Mouse (Mus musculus) adrenal gland, postnatal 14 days (tissue): Measurements from ENCODE around the gene Etv4. TPM values are rescaled to one million over a fixed set of nuclear protein-coding genes. Genes with fewer than 3 reads are reported as not detected.
A peak's percentile ranks its signal among the peaks of the same experiment; 100 is the strongest.

Experiments
- DNase-seq: peaks from one replicate; pipeline ENCODE4 v3.0.0; 2021; ENCODE audit warnings: mixed read lengths
- total RNA-seq: library from RNA; stranded (reverse); gene quantifications from 2 replicates; pipeline ENCODE4 v1.2.3, GENCODE M21; 2021

Etv4 gene
- total RNA-seq, 1 experiment from 2014 or later, result 3.6 TPM

DNA sequence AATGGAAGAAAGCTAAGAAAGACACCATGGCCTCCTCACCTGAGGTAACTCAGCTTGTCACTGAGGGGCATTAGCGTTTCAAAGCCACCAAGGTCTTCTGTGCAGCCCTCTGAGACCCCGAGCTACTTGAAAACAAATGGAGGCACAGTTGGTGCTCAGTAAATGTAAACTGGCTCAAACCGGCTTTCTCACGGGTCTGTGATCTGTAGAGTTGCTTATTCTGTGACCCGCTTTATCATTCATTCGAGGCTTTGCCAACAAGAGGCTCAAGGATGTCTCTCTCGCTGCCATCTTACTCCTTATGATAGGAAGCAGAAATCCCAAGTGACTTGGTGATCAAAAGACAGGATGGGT lies 658 bp upstream of the Etv4 start:
- DNase-seq, result no peak

DNA sequence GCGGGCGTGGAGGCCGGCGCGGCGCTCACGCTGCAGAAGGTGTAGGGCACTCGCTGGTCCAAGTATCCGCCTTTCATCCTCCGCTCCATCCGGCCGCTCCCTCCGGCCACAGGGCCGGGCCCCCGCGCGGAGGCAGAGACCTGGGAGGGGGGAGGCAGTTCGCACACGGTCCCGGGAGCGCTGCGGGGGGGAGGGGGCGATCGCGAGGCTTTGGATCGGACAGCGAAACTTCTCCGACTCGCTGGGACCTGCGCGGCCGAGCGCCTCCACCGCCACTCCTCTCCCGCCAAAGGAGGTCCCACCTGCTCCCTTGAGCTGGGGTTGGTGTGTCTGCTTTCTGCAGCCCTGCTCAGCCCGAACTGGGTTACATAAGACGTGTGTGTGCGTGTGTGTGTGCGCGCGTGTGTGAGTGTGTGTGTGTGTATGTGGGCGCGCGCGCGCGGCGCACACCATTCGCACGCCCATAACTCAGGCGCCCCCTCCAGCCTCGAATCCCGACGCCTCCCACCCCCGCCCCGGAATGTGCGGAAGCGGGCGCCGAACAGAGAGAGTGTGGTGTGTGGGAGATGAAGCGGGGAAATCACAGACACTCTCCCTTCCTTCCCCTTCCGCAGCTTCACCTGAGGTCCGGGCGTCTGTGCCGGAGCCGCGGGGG lies 556 bp downstream of the Etv4 start:
- peak; percentile 59 for DNase-seq

DNA sequence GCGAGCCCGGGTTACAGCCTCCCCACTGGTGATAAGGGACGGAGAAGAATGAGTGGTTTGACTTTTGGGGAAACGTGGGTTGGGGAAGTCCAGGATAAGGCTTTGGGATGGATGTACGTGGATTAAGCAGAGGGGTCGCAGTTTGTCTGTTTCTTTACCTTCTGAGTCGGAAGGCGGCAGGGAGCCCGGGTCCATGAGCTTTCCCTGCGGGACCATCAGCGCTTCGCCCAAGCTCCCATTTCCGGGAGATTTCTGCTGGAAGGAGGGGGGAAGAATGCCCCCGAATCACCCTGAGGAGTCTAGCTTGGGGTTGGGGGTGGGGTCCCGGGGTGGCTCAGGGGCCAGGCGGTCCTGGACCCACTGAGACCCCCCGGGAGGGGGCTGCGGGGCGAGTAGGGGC lies 1.1 kb downstream of the Etv4 start:
- DNase-seq, result no peak

DNA sequence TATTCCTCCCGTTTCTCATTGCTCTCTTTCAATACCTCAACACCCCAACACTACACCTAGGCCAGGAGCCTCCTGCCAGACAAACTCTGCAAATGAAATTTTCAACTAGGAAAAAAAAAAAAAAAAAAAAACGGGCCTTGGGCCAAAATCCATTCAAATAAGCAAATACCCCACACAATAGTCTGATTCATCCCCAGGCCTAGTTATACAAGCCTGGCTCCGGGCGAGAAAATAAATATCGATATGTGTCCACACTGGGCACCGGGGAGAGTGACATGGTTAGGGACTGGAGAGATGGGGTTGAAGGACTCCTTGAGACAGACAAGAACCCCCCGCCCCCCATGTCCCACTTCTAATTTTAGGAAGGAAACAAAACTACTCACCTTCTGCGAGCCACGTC lies 1.6 kb downstream of the Etv4 start:
- DNase-seq, result no peak

DNA sequence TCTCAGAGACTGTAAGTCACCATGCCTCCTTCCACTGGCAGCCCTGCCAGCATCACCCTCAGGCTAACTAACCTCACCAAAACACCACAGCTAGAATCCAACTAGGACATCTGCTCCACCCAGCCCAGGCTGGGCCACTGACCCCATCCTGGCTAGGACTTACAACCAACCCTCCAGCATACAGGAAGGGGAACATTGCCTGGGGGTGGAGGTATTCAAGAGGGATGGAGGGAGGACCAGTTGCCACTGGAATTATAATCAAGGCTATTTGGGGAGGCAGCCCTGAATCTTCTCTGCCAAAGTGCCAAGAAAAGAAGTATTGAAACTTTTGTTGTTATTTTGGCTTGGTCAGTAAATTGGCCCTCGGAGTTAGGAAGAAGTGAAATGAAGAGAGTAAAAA lies 2.0 kb downstream of the Etv4 start:
- DNase-seq, result no peak

DNA sequence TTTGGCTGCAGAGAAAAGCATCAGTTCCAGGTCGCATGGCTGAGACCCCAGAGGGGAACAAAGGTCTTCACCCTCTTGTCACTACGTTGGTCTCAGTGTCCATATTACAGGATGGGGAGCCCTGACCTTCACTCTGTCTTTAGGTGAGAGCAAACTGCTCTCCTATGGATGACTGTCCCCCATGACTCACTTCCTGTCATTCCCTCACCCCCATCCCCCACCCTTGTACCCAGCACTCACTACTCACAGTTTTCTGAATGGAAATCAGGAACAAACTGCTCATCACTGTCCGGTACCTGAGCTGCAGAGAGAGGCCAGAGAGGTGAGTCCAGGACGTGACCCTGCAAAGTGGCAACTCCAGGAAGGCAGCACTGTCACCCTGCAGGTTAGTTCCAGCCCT lies 8.3 kb downstream of the Etv4 start:
- DNase-seq, result no peak

DNA sequence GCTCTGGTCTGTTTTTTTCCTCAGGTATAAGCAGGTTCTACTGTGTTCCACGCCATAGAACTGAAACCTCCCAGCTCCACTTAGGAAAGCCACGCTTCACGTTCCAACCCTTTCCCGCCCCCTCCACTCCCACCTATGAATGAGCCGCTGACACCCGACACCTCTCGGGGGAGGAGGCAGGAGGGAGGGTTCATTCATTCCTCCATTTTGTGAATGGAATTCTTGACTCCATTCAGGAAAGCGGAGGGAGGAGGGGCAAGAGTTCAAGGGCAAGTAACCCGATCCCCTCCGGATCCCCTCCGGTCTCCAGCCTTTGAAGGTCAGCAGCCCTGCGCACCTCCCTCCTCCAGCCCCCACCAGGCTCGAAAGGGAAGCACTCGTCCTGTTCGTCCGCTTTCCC lies 12.7 kb downstream of the Etv4 start:
- peak; percentile 88 for DNase-seq

DNA sequence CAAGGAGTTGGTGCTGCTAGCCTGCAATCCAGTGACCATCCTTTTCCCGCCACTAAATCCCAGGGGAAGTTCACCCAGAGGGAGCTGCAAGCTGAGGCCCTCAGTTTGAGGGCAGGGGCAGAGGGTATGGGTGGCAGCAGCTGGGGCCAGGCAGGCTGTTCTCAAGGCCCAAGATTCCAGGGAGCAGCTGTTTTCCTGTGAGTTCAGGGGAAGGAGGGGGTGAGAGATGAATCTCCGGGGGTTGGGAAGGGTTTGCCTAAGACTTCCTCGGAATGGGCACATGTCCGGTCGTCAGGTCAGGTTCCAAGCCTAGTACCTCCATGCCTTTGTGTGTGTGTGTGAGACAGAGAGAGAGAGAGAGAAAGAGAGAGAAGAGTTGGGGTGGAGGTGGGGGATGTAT lies 13.1 kb downstream of the Etv4 start:
- no peak for DNase-seq

DNA sequence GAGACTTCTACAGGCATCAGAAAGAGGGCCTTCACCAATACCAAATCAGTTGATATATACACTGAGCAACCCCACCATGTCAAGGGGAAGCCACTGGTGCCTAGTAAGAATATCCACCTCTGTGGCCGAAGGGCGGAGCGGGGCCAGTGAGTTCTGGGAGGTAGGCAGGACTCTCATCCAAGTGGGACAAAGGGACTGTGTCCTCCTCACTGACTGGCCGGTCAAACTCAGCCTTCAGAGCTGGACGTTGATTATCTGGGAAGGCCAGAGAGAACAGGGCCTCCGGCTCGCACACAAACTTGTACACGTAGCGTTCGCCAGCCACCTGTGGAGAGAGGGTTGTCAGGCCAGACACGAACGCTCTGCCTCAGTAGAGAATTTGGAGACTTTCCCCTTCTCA lies 14.9 kb downstream of the Etv4 start:
- DNase-seq, result no peak

DNA sequence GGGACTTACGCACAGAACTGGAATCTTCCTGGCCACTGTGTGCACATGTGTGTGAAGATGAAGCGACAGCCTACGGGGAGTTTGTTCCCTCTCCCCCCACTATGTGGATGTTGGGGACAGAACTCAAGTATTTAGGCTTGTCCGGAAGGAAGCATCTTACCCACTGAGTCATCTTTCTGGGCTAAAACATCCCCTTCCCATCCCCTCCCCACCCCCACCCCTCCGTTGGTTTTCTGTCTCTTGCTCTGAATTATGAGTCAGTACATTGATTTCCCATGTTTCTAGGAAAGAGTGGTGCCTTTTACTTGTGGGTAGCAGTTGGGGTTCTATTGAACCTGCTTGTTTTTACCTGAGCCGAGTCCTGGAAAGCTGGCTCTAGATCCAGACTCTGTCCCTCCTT lies 16.4 kb downstream of the Etv4 start:
- DNase-seq, result no peak

DNA sequence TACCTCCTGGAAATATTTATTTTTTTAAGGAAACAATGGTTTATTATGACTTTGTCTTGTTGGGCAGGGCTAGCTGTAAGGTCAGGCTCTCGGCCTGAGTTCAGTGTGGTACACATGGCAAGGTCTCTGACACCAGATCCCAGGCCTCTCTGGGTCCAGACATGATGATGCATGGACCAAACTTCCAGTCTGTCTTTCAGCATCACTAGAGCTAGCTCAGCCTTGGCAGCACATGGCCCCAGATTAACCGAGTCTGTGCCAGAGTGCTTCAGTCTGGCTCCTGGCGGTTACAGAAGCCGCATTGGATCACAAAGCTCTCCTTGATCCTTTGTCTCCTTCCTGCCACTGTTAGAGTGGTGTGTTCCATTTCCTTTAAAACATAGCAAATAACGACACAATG lies 17.8 kb downstream of the Etv4 start:
- DNase-seq, result no peak

DNA sequence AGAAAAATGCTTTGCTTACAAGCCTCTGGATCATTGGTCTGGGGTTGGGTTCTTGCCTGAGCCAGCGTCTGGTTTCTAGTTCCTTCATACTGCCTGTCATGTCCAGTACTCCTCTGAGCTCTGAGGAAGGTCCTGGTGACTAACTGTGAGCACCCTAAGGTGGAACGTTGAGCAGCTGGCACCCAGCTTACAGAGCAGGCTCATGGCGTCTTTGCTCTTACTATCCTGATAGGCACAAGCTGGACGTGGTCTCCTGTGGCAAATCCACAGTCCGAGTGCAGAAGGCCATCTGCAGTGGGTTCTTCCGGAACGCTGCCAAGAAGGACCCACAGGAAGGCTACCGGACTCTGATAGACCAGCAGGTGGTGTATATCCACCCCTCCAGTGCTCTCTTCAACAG lies 20.6 kb downstream of the Etv4 start:
- DNase-seq, result no peak

DNA sequence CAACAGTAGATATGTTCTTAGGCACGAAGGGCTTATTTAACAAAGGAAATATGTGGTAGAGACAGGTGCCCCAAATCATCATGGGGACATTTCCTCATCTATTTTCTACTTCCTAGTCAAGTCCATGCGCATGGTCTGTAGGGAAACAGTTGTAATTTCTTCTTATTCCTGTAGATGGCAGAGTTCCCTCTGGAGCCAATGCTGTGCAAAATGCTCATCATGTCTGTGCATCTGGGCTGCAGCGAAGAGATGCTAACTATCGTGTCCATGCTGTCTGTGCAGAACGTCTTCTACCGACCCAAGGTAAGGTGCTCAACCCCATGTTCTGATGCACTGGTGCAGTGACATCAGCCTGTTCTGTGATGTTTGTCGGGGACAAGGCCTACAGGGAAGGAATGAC lies 21.4 kb downstream of the Etv4 start:
- DNase-seq, result no peak

DNA sequence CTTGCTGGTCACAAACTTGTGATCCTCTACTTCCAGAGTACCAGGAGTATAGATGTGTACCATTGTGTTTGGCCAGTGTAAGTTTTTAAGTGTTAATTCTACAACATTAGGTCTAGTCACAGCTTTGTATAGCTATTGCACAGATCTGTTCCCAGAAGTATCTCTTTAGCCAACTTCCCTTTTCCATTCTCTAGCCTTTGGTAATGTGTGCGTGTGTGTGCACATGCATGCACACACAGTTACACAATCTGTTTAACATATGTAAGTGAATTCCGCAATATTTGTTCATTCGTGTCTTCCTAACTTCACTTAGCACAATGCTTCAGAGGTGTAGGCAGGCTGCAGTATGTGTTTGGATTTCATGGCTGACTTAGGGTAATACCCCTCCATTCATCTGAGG lies 25.6 kb downstream of the Etv4 start:
- no peak for DNase-seq

DNA sequence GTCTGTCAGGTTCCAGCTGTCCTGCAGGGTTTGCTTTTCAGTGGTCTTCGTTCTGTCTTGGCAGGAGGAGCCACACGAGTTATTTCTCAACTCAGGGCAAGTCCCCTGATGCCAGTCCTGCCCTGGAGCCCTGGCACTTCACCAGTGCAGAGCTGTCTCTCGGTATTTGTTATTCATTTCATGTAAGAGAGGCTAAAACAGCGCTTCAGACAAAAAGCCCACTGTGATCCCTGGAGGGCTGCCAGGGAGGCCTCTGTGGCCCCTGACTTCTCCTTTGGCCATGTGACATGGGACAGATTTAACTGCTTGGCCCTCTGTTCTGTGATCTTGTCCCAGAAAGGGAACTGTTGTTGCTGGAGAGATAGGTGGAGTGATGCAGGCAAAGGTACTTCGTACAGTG lies 26.7 kb downstream of the Etv4 start:
- DNase-seq, result no peak

DNA sequence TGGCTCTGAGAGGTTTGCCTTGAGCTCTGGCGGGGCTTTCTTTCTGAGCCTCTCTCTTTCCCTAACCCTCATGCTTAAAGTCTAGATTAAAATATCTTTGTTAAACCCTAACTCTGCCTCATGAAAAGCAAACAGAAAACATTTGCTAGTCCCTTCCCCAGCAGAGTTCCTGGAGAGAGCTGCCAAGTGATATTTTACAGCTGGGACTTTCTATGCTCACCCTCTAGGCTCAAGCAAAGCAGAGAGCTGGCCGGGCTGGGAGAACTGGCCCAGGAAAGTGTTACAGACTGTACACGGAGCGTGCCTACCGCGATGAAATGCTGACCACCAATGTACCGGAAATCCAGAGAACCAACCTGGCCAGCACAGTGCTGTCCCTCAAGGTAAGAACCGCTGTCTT lies 27.8 kb downstream of the Etv4 start:
- no peak for DNase-seq

DNA sequence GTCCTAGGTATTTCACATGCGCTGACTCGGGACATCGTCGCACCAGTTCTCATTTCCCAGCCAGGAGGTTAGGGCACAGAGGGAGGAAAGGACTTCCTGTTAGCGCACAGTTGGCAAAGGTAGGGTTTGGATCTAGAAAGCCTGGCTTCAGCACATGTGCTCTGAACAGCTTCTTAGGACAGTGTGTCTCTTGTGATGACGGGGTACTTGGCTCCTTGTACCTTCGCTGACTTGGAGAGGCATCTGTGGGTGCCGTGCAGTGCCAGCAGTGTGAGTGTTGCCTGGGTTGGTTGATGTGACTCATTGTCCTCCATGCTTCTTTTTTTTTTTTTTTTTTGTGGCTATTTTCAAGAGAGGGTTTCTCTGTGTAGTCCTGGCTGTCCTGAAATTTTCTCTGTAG lies 28.6 kb downstream of the Etv4 start:
- DNase-seq, result peak; percentile 61

DNA sequence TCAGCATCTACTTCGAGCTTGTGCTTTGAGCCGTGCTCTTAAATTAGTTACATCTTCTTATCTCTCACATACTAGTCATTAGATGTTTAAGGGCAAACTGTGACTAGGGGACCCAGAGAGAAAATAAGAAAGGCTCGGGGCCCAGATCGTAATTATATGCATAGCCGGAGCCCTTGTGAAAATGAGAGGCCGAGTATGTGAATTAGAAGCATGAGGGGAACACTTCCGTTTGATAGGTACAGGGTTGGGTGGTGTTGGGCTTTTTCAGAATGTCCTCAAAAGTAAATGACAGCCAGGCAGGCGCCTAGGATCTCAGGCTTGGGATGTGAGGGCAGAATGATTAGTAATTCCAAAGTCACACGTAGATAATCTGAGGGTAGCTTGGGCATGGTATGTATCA lies 51.6 kb downstream of the Etv4 start:
- DNase-seq, result no peak

DNA sequence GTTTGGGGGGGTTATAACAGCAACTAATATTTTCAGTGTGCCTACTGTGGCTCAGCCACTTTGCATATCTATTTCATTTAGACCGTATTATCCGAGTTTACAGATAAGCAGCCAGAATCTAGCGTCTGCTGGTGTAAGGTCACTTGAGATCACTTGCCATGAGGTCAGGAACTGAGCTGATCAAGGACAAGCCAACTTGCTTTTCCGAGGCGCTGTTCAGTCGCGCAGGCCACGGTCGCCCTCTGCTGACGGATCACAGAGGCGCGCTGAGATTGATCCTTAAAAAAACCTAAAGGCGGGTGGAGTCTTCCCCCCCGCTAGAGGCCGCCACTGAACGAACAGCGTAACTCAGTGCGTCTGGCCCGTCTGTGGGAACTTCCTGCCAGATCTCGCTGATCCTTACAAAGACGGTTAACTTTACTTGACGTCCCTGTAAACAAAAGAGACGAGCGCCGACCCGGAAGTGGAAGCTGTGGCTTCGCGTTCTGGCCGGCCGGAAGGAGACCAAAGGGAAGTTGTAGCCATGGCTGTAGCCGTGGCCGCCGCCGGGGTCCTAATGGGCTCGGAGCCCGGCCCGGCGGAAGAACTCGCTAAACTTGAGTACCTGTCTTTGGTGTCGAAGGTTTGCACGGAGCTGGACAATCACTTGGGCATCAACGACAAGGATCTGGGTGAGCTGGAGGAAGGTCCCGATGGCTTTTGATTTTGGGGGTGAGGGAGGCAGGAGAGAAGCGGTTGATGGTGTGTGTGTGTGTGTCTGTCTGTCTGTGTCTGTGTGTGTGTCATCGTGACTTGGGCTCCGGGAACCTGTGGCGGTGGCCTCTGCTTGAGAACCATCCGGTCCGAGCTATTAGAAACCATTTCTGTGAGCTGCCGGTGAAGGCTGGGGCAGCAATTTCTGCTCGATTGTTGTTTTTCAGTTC lies 52.4 kb downstream of the Etv4 start, which contains the start of gene Dhx8:
Dhx8 (plus strand) TSS at position 402 of the 923 bp plus-strand sequence.
- peak; percentile 98 for DNase-seq

DNA sequence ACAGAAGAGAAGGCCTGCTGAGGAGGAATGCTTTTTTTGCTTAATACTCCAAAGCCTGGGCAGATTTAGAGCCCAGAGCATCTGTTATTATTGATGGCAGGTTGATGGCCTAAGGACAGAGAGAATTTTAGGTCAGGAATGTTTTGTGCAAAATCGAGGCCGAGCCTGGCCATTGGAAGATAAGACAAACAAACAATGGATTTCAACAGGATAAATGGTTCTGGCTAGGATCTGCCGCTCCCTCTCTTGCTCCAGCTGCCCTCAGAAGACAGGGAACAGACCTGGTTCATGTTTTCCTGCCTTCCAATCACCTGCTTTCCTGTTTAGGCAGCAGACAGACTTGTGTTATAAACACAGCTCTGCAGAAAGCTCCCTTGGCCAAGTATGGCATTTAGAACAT lies 55.9 kb downstream of the Etv4 start:
- peak; percentile 19 for DNase-seq

DNA sequence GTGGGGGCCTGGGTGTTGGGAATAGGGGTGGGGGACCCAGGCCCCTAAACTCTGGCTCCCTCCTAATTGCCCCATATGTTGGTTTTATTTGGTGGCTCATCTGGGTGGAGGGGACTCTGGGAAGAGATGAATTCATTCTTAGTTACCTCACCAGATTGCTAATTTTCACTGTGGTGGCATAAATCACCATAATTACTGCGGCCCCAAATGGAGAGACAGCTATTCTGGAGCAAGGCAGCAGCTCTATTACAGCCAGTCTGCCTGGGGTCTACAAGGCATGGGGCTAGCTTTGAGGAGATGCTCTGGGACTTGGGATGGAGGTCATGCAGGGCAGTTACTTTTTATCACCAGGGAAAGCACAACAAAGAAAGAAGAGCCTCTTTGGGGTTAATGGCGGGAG lies 58.4 kb downstream of the Etv4 start:
- DNase-seq, result no peak

DNA sequence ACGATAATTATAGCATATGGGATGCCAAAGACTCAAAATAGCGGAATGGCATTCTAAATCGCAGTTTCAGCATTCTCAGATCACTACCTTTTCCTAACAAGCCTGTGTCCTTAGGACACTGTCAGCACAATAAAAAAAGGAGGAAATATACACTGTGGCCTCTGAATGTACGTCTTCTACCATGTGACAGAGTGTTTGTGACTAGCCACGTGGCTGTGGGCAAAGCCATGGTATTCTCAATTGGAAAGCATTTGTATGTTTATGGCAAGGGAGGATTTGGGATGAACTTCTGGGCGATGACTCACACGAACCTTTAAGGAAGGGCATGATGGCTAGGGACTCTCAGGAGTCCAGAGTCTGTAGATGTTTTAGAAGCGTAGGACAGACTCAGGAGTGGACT lies 60.1 kb downstream of the Etv4 start:
- DNase-seq, result no peak

DNA sequence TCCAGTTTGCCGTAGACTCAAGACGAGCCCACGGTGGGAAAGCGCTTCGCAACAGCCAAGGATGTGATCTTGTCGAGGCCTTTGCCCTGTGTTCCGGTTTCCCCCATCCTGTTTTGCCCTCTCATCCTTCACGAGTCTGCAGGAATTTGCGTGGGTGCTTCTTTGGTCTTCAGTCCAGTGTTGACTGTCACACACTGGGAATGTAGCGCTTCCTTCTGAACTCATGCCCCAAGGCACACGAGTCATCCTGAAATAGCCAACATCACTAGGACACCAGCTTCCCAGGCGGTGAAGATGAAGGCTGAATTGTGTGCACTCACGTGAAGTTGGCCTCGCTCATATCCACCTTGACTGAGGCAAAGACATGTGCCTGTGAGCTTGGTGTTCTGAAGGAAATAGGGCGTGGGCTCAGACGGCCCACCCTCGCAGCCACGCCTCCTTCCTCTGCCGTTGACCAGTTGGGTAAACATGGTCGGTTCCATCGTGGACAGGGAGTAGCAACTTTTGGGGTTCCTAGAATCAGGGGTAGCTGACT lies 65.1 kb downstream of the Etv4 start:
- DNase-seq, result no peak
